Mouse (Mus musculus) stomach, embryonic 14.5 days (tissue): ENCODE data around the gene Fbxo10. TPM values are rescaled to one million over a fixed set of nuclear protein-coding genes. Genes with fewer than 3 reads are reported as not detected.
"Not testable (repeated sequence)": the region's sequence is repeated elsewhere in the genome, so short reads cannot be mapped to it uniquely, and the experiment has no call there.

Source experiments
- ATAC-seq: fragments of 200-750 bp; cut with Nextera tagmentation; 2 replicates; pipeline ENCODE4 v1.8.0; 2017; ENCODE audit warnings: low read depth, moderate TSS enrichment; ENCODE audit not compliant: insufficient number of reproducible peaks, insufficient read depth, low FRiP score
- H3K27ac ChIP-seq: fragments of 300-500 bp; sonication (generic); 2 replicates; pipeline ENCODE4 v1.5.1; 2014; ENCODE audit warnings: mild to moderate bottlenecking, low read length, moderate library complexity, mixed read lengths
- H3K27me3 ChIP-seq: fragments of 300-500 bp; sonication (generic); 2 replicates; pipeline ENCODE4 v1.6.1; 2014; ENCODE audit warnings: low read length, control low read depth, mixed read lengths; ENCODE audit not compliant: control insufficient read depth, insufficient read depth
- H3K36me3 ChIP-seq: fragments of 300-500 bp; sonication (generic); 2 replicates; pipeline ENCODE4 v1.6.1; 2014; ENCODE audit warnings: mild to moderate bottlenecking, control low read depth, low read length, moderate library complexity, mixed read lengths; ENCODE audit not compliant: control insufficient read depth, insufficient read depth
- H3K4me1 ChIP-seq: fragments of 300-500 bp; sonication (generic); 2 replicates; pipeline ENCODE4 v1.6.1; 2014; ENCODE audit warnings: low read length, control low read depth, mixed read lengths; ENCODE audit not compliant: control insufficient read depth, insufficient read depth
- H3K4me2 ChIP-seq: fragments of 300-500 bp; sonication (generic); replicated peaks from 2 replicates; pipeline ENCODE4 v1.6.1; 2014; ENCODE audit warnings: low read depth, low read length, control low read depth
- H3K4me3 ChIP-seq: fragments of 300-500 bp; sonication (generic); 2 replicates; pipeline ENCODE4 v1.5.1; 2014; ENCODE audit warnings: low read depth, low read length, control low read depth
- H3K9ac ChIP-seq: fragments of 300-500 bp; sonication (generic); replicated peaks from 2 replicates; pipeline ENCODE4 v1.6.1; 2014; ENCODE audit warnings: low read depth, mild to moderate bottlenecking, control low read depth, low read length, moderate library complexity, mixed read lengths
- H3K9me3 ChIP-seq: fragments of 300-500 bp; sonication (generic); 2 replicates; pipeline ENCODE4 v1.6.1; 2016; ENCODE audit warnings: low read depth, low read length, control low read depth; ENCODE audit not compliant: control insufficient read depth
- WGBS: fragments of 180-500 bp; shearing (Covaris S2); extraction: QIAGEN DNeasy Blood & Tissue Kit; methylation state at CpG from one replicate; pipeline ENCODE4 v1.1.7; 2014; 5-methylcytosine and 5-hydroxymethylcytosine counted together
- polyA plus RNA-seq: library from polyadenylated mRNA; unstranded; fragments of >200 nt; fragmentation: Nextera tagmentation; extraction: Ambion mirVana; gene quantifications from 2 replicates; pipeline ENCODE4 v1.2.1, GENCODE M21; 2014

The Fbxo10 gene
- polyA plus RNA-seq, 1 experiment from 2014 or later = 11.4 TPM

DNA sequence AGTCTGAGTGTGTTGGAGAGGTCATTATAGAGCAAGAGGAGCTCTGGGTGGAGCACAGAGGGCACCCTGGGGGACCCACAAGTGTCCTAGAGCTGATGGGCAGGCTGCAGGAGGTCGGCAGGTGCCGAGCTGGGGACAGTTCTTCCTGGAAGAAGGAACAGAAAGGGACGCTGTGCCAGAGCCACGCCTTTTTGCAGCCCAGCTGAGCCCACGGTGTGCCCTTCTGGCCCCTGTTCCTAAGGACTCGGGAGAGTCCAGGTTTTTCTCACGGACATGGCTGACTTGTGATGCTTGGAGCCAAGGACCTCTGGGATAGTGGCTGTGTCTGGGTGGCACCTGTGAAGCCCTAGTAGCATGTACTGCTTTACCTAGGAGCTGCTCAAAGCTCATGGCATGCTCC, 43.6 kb downstream of the Fbxo10 start:
- peaks cover 37% of the 10 kb centered on the region for H3K36me3 ChIP-seq
- no peaks in the 10 kb centered on the region for H3K9me3 ChIP-seq
- WGBS = 83% methylated on average over 7 of the region's 7 CpGs
- H3K27ac ChIP-seq = no peak overlapping the region
- no peak overlapping the region for H3K4me2 ChIP-seq
- no peak overlapping the region for H3K4me3 ChIP-seq
- H3K9ac ChIP-seq = no peak overlapping the region
- no peaks in the 10 kb centered on the region for H3K4me1 ChIP-seq
- no peak for ATAC-seq
- H3K27me3 ChIP-seq = no peaks in the 10 kb centered on the region

DNA sequence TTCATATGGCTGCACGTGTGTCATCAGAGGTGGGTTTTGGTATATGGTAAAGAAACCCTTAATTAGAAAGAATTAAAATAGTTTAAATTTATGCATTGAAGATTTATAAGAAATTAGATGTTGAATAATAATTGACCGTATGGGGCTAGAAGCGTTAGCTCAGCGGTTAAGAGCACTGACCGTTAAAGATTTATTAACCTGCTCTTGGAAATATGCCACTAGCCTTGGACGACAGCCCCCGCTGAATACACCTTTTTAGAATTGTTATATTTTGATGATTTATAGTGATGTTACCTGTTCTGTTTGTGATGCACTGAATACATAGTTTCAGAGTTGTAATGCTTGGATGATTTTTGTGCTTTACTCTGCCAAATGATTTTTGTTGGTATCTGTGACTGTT, 44.9 kb downstream of the Fbxo10 start:
- H3K4me2 ChIP-seq, H3K27me3 ChIP-seq, H3K9me3 ChIP-seq, H3K9ac ChIP-seq, H3K4me3 ChIP-seq, ATAC-seq, H3K27ac ChIP-seq, H3K4me1 ChIP-seq: not testable (repeated sequence)
- peaks cover 36% of the 10 kb centered on the region for H3K36me3 ChIP-seq
- 83% methylated on average over 7 of the region's 7 CpGs for WGBS

DNA sequence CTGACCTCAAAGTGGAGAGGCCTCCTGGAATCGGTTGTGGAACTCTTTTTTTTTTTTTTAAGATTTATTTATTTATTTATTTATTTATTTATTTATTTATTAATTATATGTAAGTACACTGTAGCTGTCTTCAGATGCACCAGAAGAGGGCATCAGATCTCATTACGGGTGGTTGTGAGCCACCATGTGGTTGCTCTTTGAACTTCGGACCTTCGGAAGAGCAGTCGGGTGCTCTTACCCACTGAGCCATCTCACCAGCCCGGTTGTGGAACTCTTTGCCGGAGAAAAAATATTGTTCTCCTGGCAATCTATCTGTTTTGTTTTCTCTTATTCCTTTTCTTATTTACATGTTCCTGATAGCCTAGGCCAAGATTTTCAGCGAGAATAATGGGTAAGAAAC, 45.5 kb downstream of the Fbxo10 start:
- not testable (repeated sequence) for H3K9me3 ChIP-seq, H3K4me2 ChIP-seq, H3K27me3 ChIP-seq, H3K27ac ChIP-seq, H3K9ac ChIP-seq, H3K4me1 ChIP-seq, H3K4me3 ChIP-seq, ATAC-seq
- H3K36me3 ChIP-seq = peaks cover 31% of the 10 kb centered on the region
- 60% methylated on average over 8 of the region's 8 CpGs for WGBS

DNA sequence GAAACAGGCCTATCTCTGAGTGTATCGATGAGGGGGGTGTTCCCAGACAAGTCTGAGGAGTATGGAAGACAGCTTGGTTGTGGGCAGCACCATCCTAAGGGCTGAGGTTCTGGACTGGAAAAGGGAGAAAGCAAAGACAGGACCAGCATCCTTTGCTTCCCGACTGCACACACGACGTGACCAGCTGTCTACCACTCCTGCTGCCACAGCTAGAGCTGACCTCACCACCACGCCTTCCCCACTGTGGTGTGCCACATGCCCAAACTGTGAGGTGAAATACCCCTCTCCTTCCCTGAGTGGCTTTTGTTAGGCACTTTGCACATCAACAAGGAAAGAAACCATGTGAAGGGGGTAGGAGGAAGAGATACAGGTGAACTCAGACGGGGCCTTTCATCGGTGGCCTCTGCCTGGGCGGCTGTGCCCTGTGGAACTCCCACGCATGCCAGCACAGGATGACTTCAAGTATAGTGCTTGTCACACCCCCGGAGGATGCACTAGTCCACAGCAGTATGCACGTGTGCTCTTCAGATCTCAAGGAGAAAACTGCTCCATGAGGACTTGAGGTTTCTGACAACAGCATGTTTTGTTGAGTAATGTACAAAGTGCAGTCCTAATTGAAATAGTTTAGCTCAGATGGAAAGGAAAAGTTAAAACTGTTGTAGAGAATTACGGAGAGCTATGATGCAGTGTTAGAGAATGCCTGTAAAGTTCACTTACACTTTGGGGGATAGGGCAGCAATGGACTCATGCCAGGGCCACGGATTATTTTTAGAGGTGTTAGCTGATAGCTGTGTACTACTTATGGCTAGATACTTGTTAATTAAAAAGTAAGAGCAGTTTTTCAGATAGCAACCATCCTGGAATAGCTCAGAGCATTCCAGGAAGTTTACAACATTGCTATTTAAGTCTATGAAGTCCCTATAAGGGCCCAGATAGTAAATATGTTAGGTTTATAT, 46.7 kb downstream of the Fbxo10 start:
- Histone ChIP-seq H3K27me3 (no peaks in the 10 kb centered on the region), H3K9me3 (no peaks in the 10 kb centered on the region), H3K9ac (no peak overlapping the region), H3K4me2 (no peak overlapping the region), H3K27ac (no peak overlapping the region), H3K4me3 (no peak overlapping the region), H3K36me3 (peaks cover 26% of the 10 kb centered on the region), H3K4me1 (no peaks in the 10 kb centered on the region)
- 89% methylated on average over 13 of the region's 13 CpGs for WGBS
- no peak for ATAC-seq

DNA sequence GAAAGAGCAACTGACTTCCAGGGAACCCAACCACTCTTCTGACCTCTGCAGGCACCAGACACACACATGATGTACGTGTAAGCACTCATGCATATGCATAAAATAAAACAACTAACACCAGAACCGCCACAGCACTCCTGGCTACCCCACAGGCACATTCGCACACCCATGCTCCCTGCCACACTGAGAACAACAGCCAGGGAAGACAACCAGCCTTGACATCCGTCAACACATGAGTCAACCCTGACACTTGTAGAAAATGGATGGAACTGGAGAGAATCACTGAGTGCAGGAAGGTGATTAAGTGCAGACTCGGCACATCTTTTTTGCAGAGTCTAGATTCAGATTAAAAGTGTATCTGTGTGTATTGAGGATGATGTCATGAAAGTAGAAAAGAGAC, 47.8 kb downstream of the Fbxo10 start:
- no peak overlapping the region for H3K4me3 ChIP-seq
- peaks cover 31% of the 10 kb centered on the region for H3K36me3 ChIP-seq
- H3K27me3 ChIP-seq = no peaks in the 10 kb centered on the region
- no peak overlapping the region for H3K4me2 ChIP-seq
- no peaks in the 10 kb centered on the region for H3K9me3 ChIP-seq
- WGBS = 86% methylated on average over 5 of the region's 5 CpGs
- no peak overlapping the region for H3K27ac ChIP-seq
- no peak overlapping the region for H3K9ac ChIP-seq
- H3K4me1 ChIP-seq = no peaks in the 10 kb centered on the region
- ATAC-seq = no peak

DNA sequence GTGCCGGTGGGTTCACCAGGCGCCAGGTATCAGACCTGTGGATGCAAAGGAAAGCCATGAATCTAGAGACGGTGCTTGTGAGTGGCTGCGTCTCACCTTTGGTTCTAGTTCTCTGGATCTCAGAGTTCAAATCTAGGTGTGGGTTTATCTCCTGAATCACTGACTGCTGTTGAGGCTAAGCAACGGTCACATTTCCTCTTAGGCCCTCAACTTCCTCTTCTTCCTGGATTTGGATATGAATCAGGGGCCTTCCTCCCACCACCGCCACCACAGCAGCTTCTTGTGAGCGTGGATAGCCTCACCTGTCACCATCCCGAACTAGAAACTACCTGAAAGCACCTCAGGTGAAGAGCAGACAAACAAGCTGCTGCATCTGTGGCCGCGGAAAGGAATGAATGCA, 48.4 kb downstream of the Fbxo10 start:
- WGBS = 90% methylated on average over 10 of the region's 10 CpGs
- Histone ChIP-seq H3K4me3 (no peak overlapping the region), H3K4me2 (no peak overlapping the region), H3K27ac (no peak overlapping the region), H3K27me3 (no peaks in the 10 kb centered on the region), H3K9me3 (no peaks in the 10 kb centered on the region), H3K4me1 (no peaks in the 10 kb centered on the region), H3K36me3 (peaks cover 33% of the 10 kb centered on the region), H3K9ac (no peak overlapping the region)
- no peak for ATAC-seq

DNA sequence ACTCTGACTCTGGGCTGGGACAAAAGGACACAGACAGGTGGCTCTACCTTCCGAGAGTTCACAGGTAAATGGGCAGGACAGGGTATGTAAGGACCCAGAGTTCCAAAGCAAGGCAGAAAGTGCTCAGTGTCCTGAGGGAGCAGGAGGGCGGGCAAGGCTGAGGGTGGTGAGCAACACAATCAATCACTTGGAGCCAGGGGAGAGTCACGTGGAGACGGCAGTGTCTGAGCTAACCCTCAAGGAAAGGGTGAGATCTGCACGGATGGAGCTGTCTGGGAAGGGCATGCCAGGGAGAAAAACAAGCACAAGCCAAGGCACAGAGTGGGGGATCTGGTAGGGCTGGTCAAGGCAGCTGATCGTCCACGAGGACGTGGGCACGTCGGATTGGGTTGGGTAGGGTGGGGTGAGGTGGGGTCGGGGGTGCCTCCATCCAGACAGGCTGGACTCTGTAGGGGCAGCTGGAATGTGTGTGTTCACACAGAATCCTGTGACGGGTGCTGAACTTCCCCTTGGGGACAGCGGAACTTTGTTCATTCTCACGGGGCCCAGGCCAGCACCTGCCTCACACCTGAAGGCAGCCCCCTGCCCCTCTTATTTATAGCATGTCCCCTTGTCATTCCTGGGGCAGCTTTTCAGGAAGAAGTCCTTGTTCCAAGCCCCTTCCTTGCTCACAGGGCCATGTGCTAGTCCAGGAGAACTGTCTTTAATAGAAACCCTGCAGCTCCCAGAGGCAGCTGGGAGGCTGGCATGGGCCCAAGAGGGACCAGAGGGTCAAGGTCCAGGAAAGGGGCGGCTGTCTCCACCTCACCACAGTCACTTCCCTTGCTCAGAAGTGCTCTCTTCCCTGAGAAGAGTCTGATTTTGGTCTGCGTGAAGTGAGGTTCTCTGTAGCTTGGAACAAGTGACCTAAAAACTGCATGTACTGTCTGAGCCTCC, 49.4 kb downstream of the Fbxo10 start:
- ATAC-seq = 0 out of 2 replicates have a peak, but pooled peaks have one; percentile 11
- Histone ChIP-seq H3K36me3 (peaks cover 29% of the 10 kb centered on the region), H3K4me3 (no peak overlapping the region), H3K27ac (no peak overlapping the region), H3K9me3 (no peaks in the 10 kb centered on the region), H3K4me1 (no peaks in the 10 kb centered on the region), H3K9ac (no peak overlapping the region), H3K4me2 (no peak overlapping the region), H3K27me3 (no peaks in the 10 kb centered on the region)
- WGBS = 54% methylated on average over 16 of the region's 16 CpGs

DNA sequence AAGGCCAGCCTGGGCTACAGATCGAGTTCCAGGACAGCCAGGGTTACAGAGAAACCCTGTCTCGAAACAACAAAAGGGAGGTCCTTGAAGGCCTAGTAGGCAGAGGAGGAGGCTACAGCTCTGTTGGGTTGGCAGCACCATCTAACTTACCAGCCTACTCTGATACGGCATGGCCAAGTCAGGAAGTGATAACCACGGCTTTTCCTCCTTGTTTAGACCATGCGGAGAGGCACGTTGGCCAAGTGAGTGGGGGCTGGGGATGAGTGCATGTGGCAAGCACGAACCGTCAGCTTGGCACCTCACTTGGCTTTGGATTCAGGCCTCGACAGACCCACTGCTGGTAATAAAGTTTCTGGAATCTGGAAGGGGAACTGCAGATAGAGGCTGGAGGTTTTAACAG, 51.8 kb downstream of the Fbxo10 start:
- H3K9me3 ChIP-seq = no peaks in the 10 kb centered on the region
- H3K4me2 ChIP-seq = no peak overlapping the region
- H3K4me3 ChIP-seq = no peak overlapping the region
- peaks cover 24% of the 10 kb centered on the region for H3K36me3 ChIP-seq
- H3K4me1 ChIP-seq = no peaks in the 10 kb centered on the region
- H3K27me3 ChIP-seq = no peaks in the 10 kb centered on the region
- no peak for ATAC-seq
- H3K27ac ChIP-seq = no peak overlapping the region
- H3K9ac ChIP-seq = no peak overlapping the region
- 90% methylated on average over 9 of the region's 9 CpGs for WGBS
